Mouse (Mus musculus) embryonic facial prominence, embryonic 15.5 days (tissue): ENCODE results near the gene Ap3d1. TPM values are rescaled to one million over a fixed set of nuclear protein-coding genes. Genes with fewer than 3 reads are reported as not detected.

ENCODE experiments used
- ATAC-seq: fragments of 200-750 bp; cut with Nextera tagmentation; 2 replicates; pipeline ENCODE4 v1.8.0; 2017; ENCODE audit warnings: low read depth, moderate TSS enrichment; ENCODE audit not compliant: insufficient number of reproducible peaks, low FRiP score, low TSS enrichment
- H3K27ac ChIP-seq: fragments of 300-500 bp; sonication (generic); replicated peaks from 2 replicates; pipeline ENCODE4 v1.5.1; 2015; ENCODE audit warnings: mild to moderate bottlenecking, inconsistent platforms
- H3K27me3 ChIP-seq: fragments of 300-500 bp; sonication (generic); 2 replicates; pipeline ENCODE4 v1.6.1; 2015; ENCODE audit warnings: inconsistent platforms
- H3K36me3 ChIP-seq: fragments of 300-500 bp; sonication (generic); 2 replicates; pipeline ENCODE4 v1.6.1; 2015; ENCODE audit warnings: mild to moderate bottlenecking, inconsistent platforms
- H3K4me1 ChIP-seq: fragments of 300-500 bp; sonication (generic); 2 replicates; pipeline ENCODE4 v1.6.1; 2015; ENCODE audit warnings: inconsistent platforms
- H3K4me2 ChIP-seq: fragments of 300-500 bp; sonication (generic); replicated peaks from 2 replicates; pipeline ENCODE4 v1.6.1; 2015; ENCODE audit warnings: mild to moderate bottlenecking, inconsistent platforms
- H3K4me3 ChIP-seq: fragments of 300-500 bp; sonication (generic); replicated peaks from 2 replicates; pipeline ENCODE4 v1.5.1; 2015; ENCODE audit warnings: mild to moderate bottlenecking, inconsistent platforms
- H3K9ac ChIP-seq: fragments of 300-500 bp; sonication (generic); 2 replicates; pipeline ENCODE4 v1.6.1; 2015; ENCODE audit warnings: inconsistent platforms
- H3K9me3 ChIP-seq: fragments of 300-500 bp; sonication (generic); replicated peaks from 2 replicates; pipeline ENCODE4 v1.6.1; 2016; ENCODE audit warnings: inconsistent platforms
- WGBS: fragments of 180-500 bp; shearing (Covaris S2); methylation state at CpG from one replicate; pipeline ENCODE4 v1.1.7; 2015; 5-methylcytosine and 5-hydroxymethylcytosine counted together
- polyA plus RNA-seq: library from polyadenylated mRNA; unstranded; fragments of >200 nt; fragmentation: Nextera tagmentation; extraction: Ambion mirVana; gene quantifications from 2 replicates; pipeline ENCODE4 v1.2.1, GENCODE M21; 2015

The Ap3d1 gene
- polyA plus RNA-seq, 1 experiment from 2014 or later = 75.2 TPM

DNA sequence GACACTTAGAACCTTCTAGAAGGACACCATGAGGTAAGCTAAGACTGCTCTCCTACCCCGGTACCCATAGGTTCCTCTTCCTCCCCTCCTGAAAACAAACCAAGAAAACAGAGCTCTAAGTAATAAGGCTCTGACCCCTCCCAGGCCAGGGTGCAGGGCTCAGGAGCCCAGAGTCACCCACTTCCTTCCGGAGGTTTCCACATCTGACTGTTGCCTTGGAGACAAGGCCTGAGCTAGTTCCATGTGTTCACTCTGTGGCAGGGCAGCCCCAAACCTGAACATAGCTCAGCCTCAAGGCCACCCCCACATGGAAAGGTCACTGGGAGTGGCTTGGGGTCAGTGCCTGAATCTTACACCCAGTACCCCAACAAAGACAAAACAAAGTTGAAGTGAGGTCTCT is 46.9 kb downstream of the Ap3d1 start:
- no peak for ATAC-seq
- Histone ChIP-seq H3K27ac (no peak overlapping the region), H3K4me3 (no peak overlapping the region), H3K9me3 (no peaks in the 10 kb centered on the region), H3K4me2 (no peak overlapping the region), H3K9ac (no peak overlapping the region), H3K27me3 (no peaks in the 10 kb centered on the region), H3K36me3 (peaks cover 25% of the 10 kb centered on the region), H3K4me1 (peaks cover 30% of the 10 kb centered on the region)
- 81% methylated on average over 2 of the region's 2 CpGs for WGBS

DNA sequence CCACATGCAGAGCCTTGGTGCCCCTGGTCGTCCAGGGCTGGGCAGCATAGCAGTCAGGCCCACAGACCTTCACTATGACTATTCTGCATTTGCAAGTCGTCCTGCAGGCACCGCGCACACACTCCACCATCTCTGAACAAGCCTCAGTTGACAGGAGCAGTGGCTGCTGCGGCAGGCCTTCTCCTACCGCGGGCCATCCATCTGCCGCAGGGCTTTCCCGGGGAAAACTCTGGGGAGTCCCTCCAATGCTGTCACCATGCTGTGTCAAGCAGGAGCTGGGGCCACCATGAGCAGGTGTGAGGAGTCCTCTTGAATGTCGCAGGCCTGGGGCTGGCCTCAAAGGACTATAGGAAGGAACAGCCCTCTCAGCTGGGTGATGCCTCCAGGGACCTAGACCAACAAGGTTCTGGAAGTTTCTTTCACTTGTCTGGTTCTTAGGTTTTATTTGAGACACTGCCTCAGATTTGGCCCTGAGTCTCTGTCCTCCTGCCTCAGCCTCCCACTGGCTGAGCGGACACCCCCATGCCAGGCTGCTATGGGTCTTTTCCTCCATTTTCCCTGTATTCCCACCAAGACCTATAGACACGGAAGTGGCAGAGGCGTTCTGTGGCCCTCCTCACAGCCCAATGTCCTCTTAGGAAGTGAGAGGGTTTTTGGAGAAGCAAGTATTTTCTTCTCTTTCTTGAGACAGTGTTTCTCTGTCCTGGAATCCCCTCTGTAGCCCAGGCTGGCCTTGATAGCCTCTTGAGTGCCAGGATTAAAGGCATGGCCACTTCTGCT is 47.7 kb downstream of the Ap3d1 start:
- Histone ChIP-seq H3K27me3 (no peaks in the 10 kb centered on the region), H3K4me3 (no peak overlapping the region), H3K4me1 (peaks cover 25% of the 10 kb centered on the region), H3K9me3 (no peaks in the 10 kb centered on the region), H3K36me3 (peaks cover 33% of the 10 kb centered on the region), H3K4me2 (no peak overlapping the region), H3K9ac (no peak overlapping the region), H3K27ac (0 out of 2 replicates have a peak overlapping the region, but pooled peaks have one; percentile 18)
- no peak for ATAC-seq
- 86% methylated on average over 13 of the region's 13 CpGs for WGBS

GRCm38 (mm10) chr10:80693401-80694045 is 48.5 kb downstream of the Ap3d1 start:
- Histone ChIP-seq H3K4me3 (no peak overlapping the region), H3K27ac (no peak overlapping the region), H3K4me2 (no peak overlapping the region), H3K27me3 (no peaks in the 10 kb centered on the region), H3K4me1 (peaks cover 25% of the 10 kb centered on the region), H3K9me3 (no peaks in the 10 kb centered on the region), H3K9ac (no peak overlapping the region), H3K36me3 (peaks cover 39% of the 10 kb centered on the region)
- no peak for ATAC-seq
- WGBS = 92% methylated on average over 12 of the region's 12 CpGs

GRCm38 (mm10) chr10:80692249-80693165 is 49.6 kb downstream of the Ap3d1 start:
- no peak overlapping the region for H3K27ac ChIP-seq
- no peaks in the 10 kb centered on the region for H3K27me3 ChIP-seq
- peaks cover 19% of the 10 kb centered on the region for H3K4me1 ChIP-seq
- H3K4me3 ChIP-seq = no peak overlapping the region
- no peak overlapping the region for H3K9ac ChIP-seq
- H3K36me3 ChIP-seq = peaks cover 41% of the 10 kb centered on the region
- ATAC-seq = no peak
- no peaks in the 10 kb centered on the region for H3K9me3 ChIP-seq
- 78% methylated on average over 14 of the region's 14 CpGs for WGBS
- no peak overlapping the region for H3K4me2 ChIP-seq

GRCm38 (mm10) chr10:80687850-80688249 is 54.2 kb downstream of the Ap3d1 start:
- WGBS = 26% methylated on average over 5 of the region's 5 CpGs
- H3K27me3 ChIP-seq = no peaks in the 10 kb centered on the region
- ATAC-seq = 0 out of 2 replicates have a peak, but pooled peaks have one; percentile 66
- H3K27ac ChIP-seq = no peak overlapping the region
- H3K4me2 ChIP-seq = no peak overlapping the region
- no peak overlapping the region for H3K9ac ChIP-seq
- H3K4me1 ChIP-seq = no peaks in the 10 kb centered on the region
- no peaks in the 10 kb centered on the region for H3K9me3 ChIP-seq
- no peak overlapping the region for H3K4me3 ChIP-seq
- peaks cover 64% of the 10 kb centered on the region for H3K36me3 ChIP-seq

DNA sequence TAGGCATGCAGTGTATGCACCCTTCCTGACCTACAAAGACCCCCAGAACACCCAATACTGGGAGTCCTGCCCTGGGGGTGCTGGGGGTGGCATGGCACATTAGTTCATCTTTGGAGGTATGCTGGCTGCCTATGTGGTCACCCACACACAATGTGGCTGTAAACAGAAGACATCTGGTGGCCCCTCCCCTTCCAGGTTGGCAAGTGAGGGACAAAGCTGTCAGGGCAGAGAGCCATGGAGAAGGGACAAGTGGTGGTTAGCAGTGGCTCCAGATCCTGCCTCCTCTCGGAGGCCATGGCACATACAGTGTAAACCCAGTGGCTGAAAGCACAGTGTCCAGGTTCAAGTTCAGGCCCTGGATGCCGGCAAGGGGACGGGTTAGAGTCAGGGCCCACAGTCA is 55.4 kb downstream of the Ap3d1 start:
- no peak overlapping the region for H3K4me3 ChIP-seq
- no peaks in the 10 kb centered on the region for H3K4me1 ChIP-seq
- no peak overlapping the region for H3K27ac ChIP-seq
- H3K4me2 ChIP-seq = no peak overlapping the region
- no peaks in the 10 kb centered on the region for H3K9me3 ChIP-seq
- 88% methylated on average over 3 of the region's 3 CpGs for WGBS
- H3K27me3 ChIP-seq = no peaks in the 10 kb centered on the region
- peaks cover 64% of the 10 kb centered on the region for H3K36me3 ChIP-seq
- no peak for ATAC-seq
- no peak overlapping the region for H3K9ac ChIP-seq

- H3K4me2 ChIP-seq = no peak overlapping the region
- H3K36me3 ChIP-seq = peaks cover 48% of the 10 kb centered on the region
- ATAC-seq = no peak
- peaks cover 4% of the 10 kb centered on the region for H3K4me1 ChIP-seq
- H3K27ac ChIP-seq = no peak overlapping the region
- H3K27me3 ChIP-seq = no peaks in the 10 kb centered on the region
- H3K4me3 ChIP-seq = no peak overlapping the region
- no peak overlapping the region for H3K9ac ChIP-seq
- 96% methylated on average over 4 of the region's 4 CpGs for WGBS
- H3K9me3 ChIP-seq = no peaks in the 10 kb centered on the region
These were observed 57.1 kb downstream of the Ap3d1 start for GRCm38 (mm10) chr10:80684984-80685383.

- ATAC-seq = no peak
- H3K9me3 ChIP-seq = no peaks in the 10 kb centered on the region
- H3K4me2 ChIP-seq = no peak overlapping the region
- peaks cover 41% of the 10 kb centered on the region for H3K36me3 ChIP-seq
- H3K27me3 ChIP-seq = no peaks in the 10 kb centered on the region
- peaks cover 12% of the 10 kb centered on the region for H3K4me1 ChIP-seq
- no peak overlapping the region for H3K4me3 ChIP-seq
- H3K9ac ChIP-seq = no peak overlapping the region
- no peak overlapping the region for H3K27ac ChIP-seq
- WGBS = 61% methylated on average over 6 of the region's 6 CpGs
These were observed 57.9 kb downstream of the Ap3d1 start for GRCm38 (mm10) chr10:80684214-80684613.

DNA sequence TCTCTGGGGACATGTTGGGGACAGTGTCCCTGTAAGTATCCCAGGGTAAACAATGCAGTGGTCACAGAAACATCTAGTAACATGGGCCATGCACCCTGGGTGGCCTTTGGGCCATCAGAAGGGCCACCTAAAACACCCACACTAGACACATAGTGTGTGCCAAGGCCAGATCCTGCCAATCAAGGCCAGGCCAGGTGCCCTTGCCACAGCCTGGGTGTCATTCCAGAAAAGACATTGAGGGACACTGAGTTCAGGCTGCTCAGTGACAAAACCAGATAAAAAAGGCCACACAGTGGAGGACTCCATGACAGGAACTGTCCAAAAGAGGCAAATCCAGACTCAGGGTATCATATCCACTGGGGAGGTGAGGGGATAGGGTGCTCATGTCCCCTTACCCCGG is 58.4 kb downstream of the Ap3d1 start:
- Histone ChIP-seq H3K4me1 (peaks cover 18% of the 10 kb centered on the region), H3K9ac (no peak overlapping the region), H3K27ac (no peak overlapping the region), H3K4me2 (no peak overlapping the region), H3K36me3 (peaks cover 38% of the 10 kb centered on the region), H3K9me3 (no peaks in the 10 kb centered on the region), H3K27me3 (no peaks in the 10 kb centered on the region), H3K4me3 (no peak overlapping the region)
- ATAC-seq = no peak
- 88% methylated on average over 1 of the region's 1 CpGs for WGBS

DNA sequence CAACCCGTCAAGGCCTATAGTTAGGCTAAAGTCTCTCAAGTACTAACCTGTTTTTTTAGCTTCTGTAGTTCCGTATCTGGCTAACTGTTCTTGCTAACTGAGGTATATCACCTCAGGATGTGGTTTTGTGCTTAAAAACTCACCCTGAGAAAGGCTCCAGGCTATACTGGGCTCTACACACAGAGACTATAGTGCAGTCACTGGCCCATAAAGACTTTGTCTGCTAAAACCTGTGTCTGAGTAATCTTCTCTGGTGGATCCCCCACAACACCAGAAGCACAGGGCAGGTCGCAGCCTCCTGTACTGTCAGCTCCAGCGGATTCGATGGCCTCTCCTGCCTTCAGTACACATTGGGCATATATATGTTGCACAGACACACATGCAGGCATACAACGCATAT is 60.1 kb downstream of the Ap3d1 start:
- H3K27ac ChIP-seq = no peak overlapping the region
- H3K9me3 ChIP-seq = no peaks in the 10 kb centered on the region
- H3K4me3 ChIP-seq = no peak overlapping the region
- peaks cover 34% of the 10 kb centered on the region for H3K4me1 ChIP-seq
- peaks cover 31% of the 10 kb centered on the region for H3K36me3 ChIP-seq
- 91% methylated on average over 6 of the region's 6 CpGs for WGBS
- no peak overlapping the region for H3K9ac ChIP-seq
- no peak for ATAC-seq
- H3K27me3 ChIP-seq = no peaks in the 10 kb centered on the region
- H3K4me2 ChIP-seq = no peak overlapping the region

DNA sequence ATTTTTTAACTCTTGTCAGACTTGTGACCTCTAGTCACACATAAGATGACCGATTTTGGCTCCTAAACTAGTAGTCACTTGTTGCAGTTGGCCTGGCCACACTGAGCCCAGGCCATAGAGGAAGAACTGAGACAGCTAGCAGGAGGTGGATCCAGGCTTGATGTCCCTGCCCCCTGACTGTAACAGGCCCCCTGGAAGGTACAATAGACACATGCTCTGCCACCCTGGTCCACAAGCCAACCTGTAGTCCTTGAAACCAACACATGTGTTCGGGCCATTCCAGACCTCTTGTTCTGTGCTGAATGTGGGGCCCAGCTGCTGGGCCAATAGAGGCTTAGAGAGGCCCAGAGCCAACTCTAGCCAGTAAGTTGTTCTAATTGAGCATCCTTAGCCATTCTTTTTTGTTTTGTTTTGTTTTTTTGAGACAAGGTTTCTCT is 61.8 kb downstream of the Ap3d1 start:
- Histone ChIP-seq H3K36me3 (peaks cover 14% of the 10 kb centered on the region), H3K9me3 (no peaks in the 10 kb centered on the region), H3K4me1 (peaks cover 38% of the 10 kb centered on the region), H3K9ac (no peak overlapping the region), H3K27ac (peak overlapping the region; percentile 99), H3K4me2 (no peak overlapping the region), H3K4me3 (no peak overlapping the region), H3K27me3 (no peaks in the 10 kb centered on the region)
- no peak for ATAC-seq
- WGBS = 77% methylated on average over 2 of the region's 2 CpGs
